Mouse (Mus musculus): ENCODE data around the gene Dnajc7.
"Not testable (repeated sequence)": the region's sequence is repeated elsewhere in the genome, so short reads cannot be mapped to it uniquely, and the experiment has no call there.

The Dnajc7 gene

DNA sequence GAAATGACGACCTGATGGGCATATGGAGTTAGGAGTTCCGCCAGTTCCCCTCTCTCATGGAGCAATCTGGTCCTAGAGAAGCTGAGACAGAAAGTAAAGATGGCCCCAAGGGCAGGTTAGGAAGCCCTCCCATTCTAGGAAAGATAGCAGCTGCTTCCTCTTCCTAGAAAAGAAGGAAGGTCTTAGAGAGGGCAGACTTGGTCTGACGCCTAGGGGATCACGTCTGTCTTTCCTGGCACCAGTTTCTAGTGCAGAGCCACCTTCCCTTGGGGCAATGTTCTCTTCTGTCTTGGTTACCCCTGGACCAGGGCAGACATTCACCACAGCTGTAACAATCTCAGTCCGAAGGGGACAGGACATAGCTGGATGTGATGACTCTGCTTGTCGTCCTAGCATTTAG lies 71.8 kb downstream of the Dnajc7 start:
- no peak for DNase-seq (ENCODE audit: low spot score in 2 of 2)

DNA sequence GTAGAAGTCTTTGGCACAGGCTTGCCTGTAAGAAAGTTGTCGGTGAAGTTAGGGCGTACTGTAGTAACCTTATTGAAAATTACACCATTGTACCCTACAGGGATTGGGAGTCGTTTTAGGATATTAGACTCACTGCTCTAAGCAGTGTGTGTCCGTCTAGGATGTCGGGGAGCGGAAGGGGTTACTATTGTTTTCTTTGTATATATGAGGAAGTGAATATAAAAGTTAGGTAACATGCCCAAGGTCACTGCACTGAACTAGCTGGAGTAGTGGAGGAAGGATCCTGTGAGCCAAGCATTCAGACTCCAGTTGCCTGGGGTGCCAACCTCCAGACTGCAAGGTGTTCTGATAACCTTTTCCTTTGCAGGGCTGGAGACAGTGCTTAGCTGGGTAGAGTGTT lies 73.0 kb downstream of the Dnajc7 start:
- DNase-seq (ENCODE audit: low spot score in 2 of 2) = no peak

DNA sequence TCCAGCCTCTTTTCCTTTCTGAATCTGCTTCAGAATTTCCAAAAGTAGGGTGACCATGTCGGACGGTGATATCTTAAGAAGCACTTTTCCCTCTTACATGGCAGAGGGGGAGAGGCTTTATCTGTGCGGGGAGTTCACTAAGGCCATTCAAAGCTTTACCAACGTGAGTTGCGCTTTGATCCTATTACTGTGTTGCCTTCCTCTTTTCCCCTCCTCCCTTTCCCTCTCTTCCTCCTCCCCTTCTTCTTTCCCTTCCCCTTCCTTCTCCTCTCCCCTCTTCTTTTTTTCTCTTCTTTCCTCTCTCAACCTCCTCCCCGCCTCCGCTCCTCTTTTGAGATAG lies 74.3 kb downstream of the Dnajc7 start:
- DNase-seq (ENCODE audit: low spot score in 2 of 2) = no peak

DNA sequence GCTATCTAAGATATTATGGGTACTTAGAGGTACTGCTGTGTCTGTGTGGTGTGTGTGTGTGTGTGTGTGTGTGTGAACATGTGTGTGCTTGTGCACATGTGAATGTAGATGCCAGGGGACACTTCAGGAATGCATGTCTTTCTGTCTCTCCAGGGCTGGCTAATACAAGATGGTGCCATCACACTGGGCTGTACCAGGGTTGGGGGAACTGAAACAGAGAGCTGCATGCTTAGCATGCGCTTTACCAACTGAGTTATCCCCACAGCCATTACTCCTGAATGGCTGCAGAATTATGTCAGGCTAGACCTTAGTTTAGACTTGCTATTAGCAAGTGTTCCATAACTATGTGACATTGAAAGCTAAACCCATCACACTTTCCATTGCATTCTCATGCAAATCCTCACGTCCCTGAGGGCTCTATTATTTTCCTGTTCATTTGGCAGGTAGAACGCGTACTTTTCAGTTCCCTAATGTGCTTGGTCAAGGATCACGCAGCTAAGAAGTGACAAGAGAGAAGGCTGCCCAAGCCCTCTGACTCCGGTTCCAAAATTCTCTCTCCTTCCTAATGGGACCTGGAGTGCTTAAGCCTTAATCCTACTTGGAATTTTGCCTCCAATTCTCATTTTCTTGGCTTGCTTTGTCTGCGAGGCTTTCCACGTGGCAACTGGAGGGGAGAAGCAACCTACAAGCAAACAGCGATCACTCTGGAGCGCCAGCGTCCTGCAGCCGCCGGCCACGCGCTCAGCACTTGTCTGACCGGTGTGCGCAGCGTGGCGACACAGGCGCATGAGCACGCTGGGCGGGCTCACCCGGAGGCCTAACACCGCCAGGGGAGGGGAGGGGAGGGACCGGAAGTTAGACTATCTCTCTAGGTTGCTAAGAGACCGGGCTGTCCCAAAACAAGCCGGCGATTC lies 74.9 kb downstream of the Dnajc7 start, which contains the start of gene Ttc25:
Gene Ttc25 (plus strand): TSS at position 776 of the 914 bp plus-strand sequence.
- peak; percentile 52 to 82 for DNase-seq (ENCODE audit: low spot score in 2 of 2)

DNA sequence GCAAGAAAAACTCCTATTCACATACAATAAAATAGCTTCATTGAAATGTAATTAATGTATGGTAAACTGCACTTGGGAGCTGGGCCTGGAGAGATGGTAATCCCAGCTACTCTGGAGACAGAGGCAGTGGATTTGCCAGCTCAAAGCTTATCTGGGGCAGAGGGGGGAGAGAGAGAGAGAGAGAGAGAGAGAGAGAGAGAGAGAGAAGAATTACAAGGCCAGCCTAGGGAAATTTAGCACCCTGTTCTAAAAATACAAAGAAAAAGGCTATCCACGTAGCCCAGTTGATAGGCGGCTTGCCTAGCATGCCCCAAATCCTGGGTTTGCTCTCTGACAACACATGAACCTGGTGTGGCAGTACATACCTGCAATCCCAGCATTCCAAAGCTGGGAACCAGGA lies 78.4 kb downstream of the Dnajc7 start:
- DNase-seq (ENCODE audit: low spot score in 2 of 2) = no peak

DNA sequence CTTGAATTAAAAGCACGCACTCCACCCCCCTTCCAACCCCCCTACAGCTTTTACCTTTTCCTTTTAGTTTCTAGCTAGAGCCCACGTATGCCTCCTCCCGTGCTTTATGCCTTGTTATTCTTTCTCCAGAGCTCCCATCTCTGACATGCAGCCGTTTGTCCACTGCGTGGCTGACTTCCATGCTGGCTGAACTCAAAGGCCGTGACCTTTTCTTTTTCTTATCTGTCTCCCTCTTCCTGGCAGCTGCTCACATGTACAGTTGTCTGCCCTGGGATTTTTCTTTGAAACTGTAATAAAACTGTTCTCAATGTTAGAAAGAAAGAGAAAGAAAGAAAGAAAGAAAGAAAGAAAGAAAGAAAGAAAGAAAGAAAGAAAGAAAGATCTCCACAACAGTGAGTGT lies 79.0 kb downstream of the Dnajc7 start:
- no peak for DNase-seq (ENCODE audit: low spot score in 2 of 2)

DNA sequence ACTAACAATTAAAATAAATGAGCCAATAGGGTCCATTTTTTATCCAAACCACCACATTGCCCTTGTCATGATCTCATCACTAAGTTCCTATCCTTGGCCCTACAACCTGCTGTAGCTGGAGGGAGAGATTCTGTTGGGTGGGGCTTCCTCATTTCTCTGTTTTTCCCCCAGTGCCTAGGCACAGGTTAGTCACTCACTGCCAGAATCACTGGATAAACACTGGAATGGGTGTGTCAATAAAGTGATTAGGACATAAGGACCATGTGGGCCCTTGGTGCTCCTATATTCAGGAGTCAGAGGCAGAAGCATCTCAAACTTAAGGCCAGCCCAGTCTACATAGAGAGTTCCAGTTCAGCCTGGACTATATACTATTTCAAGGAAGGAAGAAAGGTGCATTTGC lies 83.5 kb downstream of the Dnajc7 start:
- DNase-seq (ENCODE audit: low spot score in 2 of 2) = no peak

DNA sequence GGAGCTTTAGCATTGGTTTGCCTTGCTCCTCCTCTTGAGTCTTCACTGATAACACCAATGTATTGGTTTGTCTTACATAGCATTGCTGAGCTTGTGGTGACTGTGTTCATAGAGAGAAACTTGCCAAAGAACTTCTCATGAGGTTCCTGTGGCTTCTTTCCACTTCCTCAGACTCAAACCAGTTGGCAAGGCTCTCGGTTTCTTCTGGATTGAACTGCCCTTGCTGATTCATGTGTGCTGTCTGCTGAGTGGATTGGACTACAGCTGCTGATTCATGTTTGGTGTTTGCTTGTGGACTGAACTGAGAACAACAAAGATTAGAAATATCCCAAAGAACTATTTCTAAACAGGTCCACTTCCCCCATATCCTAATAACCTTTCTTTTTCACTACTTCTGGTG lies 84.0 kb downstream of the Dnajc7 start:
- no peak for DNase-seq (ENCODE audit: low spot score in 2 of 2)

DNA sequence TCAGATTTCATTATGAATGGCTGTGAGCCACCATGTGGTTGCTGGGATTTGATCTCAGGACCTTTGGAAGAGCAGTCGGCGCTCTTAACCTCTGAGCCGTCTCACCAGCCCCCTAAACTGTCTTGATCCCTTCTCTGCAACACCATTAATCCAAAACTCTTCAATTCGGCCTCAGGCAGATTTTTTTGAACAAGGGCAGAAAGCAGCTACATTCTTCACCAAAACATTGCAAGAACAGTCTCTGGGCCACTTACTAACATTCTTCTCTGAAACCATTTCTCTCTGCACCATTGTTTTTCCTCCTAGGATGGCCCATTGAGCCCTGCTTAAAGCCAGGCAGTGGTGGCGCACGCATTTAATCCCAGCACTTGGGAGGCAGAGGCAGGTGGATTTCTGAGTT lies 85.1 kb downstream of the Dnajc7 start:
- not testable (repeated sequence) for DNase-seq (ENCODE audit: low spot score in 2 of 2)

DNA sequence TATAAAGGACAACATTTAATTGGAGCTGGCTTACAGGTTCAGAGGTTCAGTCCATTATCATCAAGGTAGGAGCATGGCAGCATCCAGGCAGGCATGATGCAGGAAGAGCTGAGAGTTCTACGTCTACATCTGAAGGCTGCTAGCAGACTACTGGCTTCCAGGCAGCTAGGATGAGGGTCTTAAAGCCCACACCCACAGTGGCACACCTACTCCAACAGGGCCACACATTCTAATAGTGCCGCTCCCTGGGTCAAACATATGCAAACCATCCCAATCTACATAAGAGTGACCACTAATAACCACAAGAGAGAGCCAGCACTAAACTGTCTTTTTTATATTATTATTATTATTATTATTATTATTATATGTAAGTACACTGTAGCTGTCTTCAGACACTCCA lies 85.6 kb downstream of the Dnajc7 start:
- not testable (repeated sequence) for DNase-seq (ENCODE audit: low spot score in 2 of 2)

DNA sequence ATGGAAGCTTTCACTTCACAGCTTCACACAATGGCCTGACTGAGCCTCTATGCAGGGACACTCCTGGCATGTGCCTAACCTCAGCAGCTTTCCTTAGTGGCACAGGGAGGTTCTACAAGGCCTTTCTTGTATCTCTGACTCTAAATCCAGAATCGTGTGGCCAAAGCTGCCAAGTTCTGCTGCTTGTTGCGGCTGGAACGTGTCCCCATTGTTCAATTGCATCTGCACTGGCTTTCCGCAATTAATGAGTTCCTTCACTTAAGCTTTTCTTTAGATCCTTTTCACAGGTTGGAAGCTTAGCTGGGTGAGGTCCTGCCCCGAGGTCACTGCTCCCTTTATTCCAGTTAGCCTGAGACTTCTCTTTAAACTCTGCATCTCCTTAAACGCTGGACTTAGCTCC lies 86.1 kb downstream of the Dnajc7 start:
- no peak for DNase-seq (ENCODE audit: low spot score in 2 of 2)

Measured in left cerebral cortex, adult 9 months (tissue).